Mouse (Mus musculus): ENCODE data around the gene Igdcc3.

Gene Igdcc3

DNA sequence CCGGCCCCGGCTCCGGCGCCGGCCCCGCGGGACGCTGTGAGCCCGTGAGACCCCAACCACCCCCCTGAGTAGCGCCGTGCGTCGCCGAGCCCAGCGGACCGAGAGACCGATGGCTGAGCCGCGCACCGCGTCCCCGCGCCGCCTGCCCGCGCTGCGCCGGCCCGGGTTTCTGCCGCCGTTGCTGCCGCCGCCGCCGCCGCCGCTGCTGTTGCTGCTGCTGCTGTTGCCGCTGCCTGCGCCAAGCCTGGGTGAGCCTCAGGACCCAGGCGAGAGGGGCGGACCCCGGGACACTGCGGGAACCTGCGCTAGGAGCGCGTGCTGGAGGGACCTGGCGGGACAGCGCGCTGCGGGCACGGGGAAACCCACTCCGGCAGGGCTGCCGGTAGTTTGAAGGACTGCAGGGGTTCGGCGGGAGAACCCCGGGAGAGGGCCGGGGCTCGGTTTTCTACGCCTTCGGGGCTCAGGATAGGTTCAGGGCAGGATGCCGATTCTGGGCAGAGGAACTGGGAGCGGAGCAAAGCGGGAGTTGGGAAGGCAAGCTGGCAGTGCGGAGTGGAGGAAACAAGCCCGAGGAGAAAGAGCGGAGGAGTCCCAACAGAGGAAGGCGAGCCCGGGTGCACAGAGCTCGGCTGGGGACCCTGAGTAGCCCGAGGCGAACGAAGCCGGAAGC lies 452 bp downstream of the Igdcc3 start:
- DNase-seq (ENCODE audit: low spot score) = peak; percentile 68

- DNase-seq (ENCODE audit: low spot score) = peak; percentile 68
Measured at GRCm38 (mm10) chr9:65141976-65142318, 958 bp downstream of the Igdcc3 start.

DNA sequence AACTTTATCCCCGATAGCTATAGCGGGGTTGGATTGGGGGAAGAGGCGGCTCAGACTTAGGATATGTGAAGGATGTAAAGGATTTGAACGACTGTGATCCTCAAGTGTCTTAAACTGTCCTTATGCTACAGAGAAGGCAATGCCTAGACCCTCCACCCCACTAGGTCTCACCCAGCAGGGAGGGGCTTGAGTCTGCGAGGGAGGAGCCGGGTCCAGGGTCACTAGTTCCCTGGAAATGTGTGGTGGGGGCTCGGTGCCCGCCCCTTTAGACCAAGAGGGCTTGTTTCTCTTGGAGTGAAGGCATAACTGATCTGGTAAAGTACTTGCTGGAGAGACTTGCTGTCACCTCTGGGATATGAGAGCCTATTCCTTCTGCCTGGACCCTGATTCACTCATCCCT lies 1.4 kb downstream of the Igdcc3 start:
- DNase-seq (ENCODE audit: low spot score) = no peak

- DNase-seq (ENCODE audit: low spot score) = no peak
Measured at GRCm38 (mm10) chr9:65146001-65146400, 5.0 kb downstream of the Igdcc3 start.

GRCm38 (mm10) chr9:65148507-65148906 lies 7.5 kb downstream of the Igdcc3 start:
- DNase-seq (ENCODE audit: low spot score) = no peak

- DNase-seq (ENCODE audit: low spot score) = no peak
Measured at GRCm38 (mm10) chr9:65152711-65153330, 11.8 kb downstream of the Igdcc3 start.

DNA sequence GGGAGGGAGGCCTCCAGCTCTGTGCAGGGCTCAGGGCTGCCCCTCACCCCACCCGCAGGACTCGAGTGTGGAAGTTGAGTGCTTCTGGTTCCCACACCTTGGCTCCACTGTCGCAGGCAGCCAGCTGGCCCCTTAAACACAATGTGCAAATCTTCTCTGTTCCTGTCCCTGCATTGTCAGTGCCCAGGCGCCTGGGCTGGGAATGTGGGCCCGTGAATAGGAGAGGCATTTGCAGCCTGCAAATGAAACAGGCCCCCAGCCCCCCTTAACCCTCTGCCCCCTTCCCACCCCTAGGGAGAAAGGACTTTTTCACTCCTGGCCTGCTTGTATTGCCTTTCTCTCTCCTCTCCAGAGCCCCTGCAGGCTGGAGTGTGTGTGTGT lies 12.3 kb downstream of the Igdcc3 start:
- no peak for DNase-seq (ENCODE audit: low spot score)

GRCm38 (mm10) chr9:65154692-65155455 lies 13.9 kb downstream of the Igdcc3 start:
- DNase-seq (ENCODE audit: low spot score) = no peak

DNA sequence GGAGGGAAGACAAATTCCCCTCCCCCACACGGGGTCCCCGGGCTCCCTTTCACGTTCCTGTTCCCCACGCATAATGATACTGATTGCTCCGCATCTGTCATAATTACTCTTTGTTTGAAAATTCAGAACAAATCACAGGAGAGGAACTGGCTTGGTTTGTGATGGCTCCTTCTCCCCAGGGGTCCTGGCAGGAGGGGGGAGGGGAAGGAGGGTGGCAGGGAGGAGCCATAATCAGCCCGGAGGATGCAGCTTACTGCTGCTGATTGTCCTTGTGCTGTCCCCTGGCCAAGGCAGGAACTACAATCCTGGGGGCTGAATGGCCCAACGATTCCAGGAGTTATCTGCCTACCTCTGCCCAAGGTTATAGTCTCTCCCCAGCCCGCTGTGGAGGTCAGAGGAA lies 15.6 kb downstream of the Igdcc3 start:
- no peak for DNase-seq (ENCODE audit: low spot score)

DNA sequence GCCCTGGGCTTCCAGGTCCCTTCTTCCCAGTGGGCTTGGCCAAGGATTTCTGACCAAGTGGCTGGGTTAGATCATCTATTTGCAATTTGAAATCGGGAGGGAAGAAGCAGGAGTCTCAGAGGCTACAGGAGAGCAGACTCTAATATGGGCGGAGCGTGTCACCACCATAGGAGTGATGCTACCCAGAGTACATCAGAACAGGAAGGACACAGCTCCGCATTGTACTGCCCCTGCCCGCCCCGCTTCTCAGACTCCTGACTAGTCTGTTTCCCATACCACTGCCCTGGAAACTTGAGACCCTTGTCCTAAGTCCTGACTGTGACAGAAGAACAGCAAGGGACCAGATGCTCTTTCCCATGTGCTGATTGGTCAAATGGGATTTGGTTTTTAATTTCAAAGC lies 16.6 kb downstream of the Igdcc3 start:
- no peak for DNase-seq (ENCODE audit: low spot score)

- no peak for DNase-seq (ENCODE audit: low spot score)
Measured at GRCm38 (mm10) chr9:65161188-65161587, 20.2 kb downstream of the Igdcc3 start.

DNA sequence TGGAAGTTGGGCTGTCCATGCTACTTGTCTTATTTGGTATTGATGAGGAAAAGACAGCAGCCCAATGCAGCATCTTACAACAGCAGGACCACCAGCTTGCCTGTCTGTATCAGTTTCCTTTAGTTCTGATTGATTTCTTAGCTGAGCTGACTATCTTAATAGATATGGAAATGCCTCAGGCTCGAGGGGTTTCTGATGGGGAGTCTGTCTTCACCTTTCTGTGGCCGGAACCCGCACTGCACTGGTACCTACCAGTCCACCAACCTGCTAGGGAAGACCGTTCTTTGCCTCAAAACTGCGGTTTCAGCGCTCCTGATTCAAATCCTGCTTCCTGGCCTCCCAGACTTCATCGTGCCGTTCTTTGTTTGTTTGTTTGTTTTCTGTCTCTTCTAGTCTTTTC lies 20.9 kb downstream of the Igdcc3 start:
- DNase-seq (ENCODE audit: low spot score) = no peak

GRCm38 (mm10) chr9:65162711-65163639 lies 22.0 kb downstream of the Igdcc3 start:
- DNase-seq (ENCODE audit: low spot score) = no peak

DNA sequence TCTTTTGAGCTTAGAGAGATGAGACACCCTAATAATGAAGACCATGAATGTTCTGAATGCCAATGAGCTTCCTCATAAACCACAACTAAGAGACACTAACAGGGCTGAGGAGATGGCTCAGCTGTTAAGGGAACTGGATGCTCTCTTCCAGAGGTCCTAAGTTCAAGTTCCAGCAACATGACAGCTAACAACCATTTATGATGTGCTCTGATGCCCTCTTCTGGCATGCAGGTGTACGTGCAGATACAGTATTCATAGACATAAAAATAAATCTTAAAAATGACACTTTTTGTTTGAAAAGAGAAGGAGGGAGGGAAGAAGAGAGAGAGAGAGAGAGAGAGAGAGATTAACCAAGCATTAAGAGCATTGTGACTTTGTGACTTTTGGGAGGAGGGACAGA lies 23.9 kb downstream of the Igdcc3 start:
- DNase-seq (ENCODE audit: low spot score) = no peak

DNA sequence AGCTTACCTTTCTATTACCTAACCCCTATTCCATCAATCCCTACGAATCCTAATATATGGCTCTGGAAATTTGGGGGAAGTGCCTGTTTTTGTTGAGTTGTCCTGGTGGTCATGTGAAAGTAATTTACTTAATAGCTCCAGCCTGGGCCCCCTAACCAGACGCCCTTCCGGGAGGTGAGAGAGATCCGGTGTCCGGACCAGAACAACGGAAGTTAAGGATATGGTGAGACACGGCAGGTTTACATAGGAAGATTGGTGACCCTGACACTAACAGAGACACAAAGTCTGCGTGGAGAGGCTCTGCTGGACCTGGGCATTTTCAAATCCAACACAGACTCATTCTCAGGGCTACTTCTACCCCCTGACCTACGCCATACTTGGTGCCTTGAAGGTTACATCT lies 25.4 kb downstream of the Igdcc3 start:
- no peak for DNase-seq (ENCODE audit: low spot score)

GRCm38 (mm10) chr9:65168534-65168933 lies 27.5 kb downstream of the Igdcc3 start:
- no peak for DNase-seq (ENCODE audit: low spot score)

GRCm38 (mm10) chr9:65168952-65169351 lies 28.0 kb downstream of the Igdcc3 start:
- DNase-seq (ENCODE audit: low spot score) = no peak

- DNase-seq (ENCODE audit: low spot score) = no peak
Measured at GRCm38 (mm10) chr9:65172654-65173053, 31.7 kb downstream of the Igdcc3 start.

- DNase-seq (ENCODE audit: low spot score) = no peak
Measured at GRCm38 (mm10) chr9:65175234-65175938, 34.4 kb downstream of the Igdcc3 start.

GRCm38 (mm10) chr9:65175939-65176871 lies 35.2 kb downstream of the Igdcc3 start:
- no peak for DNase-seq (ENCODE audit: low spot score)

DNA sequence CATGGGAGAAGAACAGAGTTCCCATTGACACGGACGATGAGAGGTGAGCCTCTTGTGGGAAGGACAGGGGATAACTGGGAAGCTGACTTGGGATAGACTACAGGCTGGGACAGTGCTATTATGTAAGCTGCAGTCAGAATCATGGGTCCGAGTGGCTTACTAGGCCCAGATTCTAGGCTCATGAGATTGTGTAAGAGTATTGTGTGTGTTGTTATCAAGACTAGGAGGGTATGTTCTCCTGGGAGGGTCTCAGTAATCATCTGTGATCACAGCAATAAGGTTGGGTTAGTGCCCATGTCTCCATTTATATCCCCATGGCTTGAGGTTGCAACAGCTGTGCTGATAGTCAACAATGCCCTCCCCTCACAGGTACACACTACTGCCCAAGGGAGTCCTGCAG lies 36.5 kb downstream of the Igdcc3 start:
- no peak for DNase-seq (ENCODE audit: low spot score)

Measured in testis, postnatal 10 days (tissue).